Mouse (Mus musculus): ENCODE results near the gene 1700001C02Rik.

DNA sequence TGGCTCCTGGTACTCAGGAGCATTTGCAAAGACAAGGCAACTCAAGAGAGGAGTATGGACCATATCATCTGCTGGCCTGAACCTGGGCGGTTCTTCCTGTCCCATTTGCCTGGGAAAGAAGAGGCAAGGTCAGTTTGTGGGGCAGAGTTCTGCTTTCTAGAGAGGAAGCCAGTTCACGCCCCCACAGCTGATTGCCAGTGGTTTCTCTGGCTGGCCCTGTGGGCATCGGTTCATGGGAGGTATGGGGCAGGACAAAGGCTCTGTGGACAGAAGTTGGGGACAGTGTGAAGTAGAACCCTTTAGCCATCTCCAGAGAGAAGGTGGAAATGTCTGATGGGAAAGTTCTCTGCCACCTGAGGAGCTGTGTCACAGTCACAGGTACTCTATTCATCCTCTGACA, 57.3 kb downstream of the 1700001C02Rik start:
- TF ChIP-seq CTCF (IDR thresholded peaks at IDR 0.05; ENCODE audit: low read depth) (no peak), EP300 (IDR thresholded peaks at IDR 0.05; ENCODE audit: low read depth) (no peak)

All from liver, postnatal 0 days (tissue).